Mouse (Mus musculus) forebrain, embryonic 15.5 days (tissue): ENCODE measurements around the gene Tcerg1l. TPM values are rescaled to one million over a fixed set of nuclear protein-coding genes. Genes with fewer than 3 reads are reported as not detected.

Source experiments
- ATAC-seq: fragments of 200-750 bp; cut with Nextera tagmentation; replicated peaks from 2 replicates; pipeline ENCODE4 v1.8.0; 2017; ENCODE audit warnings: mild to moderate bottlenecking, moderate TSS enrichment, moderate library complexity
- H3K27ac ChIP-seq: fragments of 300-500 bp; sonication (generic); replicated peaks from 2 replicates; pipeline ENCODE4 v1.5.1; 2015; ENCODE audit warnings: mild to moderate bottlenecking, inconsistent platforms
- H3K27me3 ChIP-seq: fragments of 300-500 bp; sonication (generic); 2 replicates; pipeline ENCODE4 v1.6.1; 2015; ENCODE audit warnings: inconsistent platforms
- H3K36me3 ChIP-seq: fragments of 300-500 bp; sonication (generic); 2 replicates; pipeline ENCODE4 v1.6.1; 2015; ENCODE audit warnings: mild to moderate bottlenecking, inconsistent platforms
- H3K4me1 ChIP-seq: fragments of 300-500 bp; sonication (generic); 2 replicates; pipeline ENCODE4 v1.6.1; 2015; ENCODE audit warnings: inconsistent platforms
- H3K4me2 ChIP-seq: fragments of 300-500 bp; sonication (generic); replicated peaks from 2 replicates; pipeline ENCODE4 v1.6.1; 2015; ENCODE audit warnings: mild to moderate bottlenecking, inconsistent platforms
- H3K4me3 ChIP-seq: fragments of 300-500 bp; sonication (generic); 2 replicates; pipeline ENCODE4 v1.5.1; 2015; ENCODE audit warnings: mild to moderate bottlenecking, inconsistent platforms
- H3K9ac ChIP-seq: fragments of 300-500 bp; sonication (generic); replicated peaks from 2 replicates; pipeline ENCODE4 v1.6.1; 2015; ENCODE audit warnings: mild to moderate bottlenecking, inconsistent platforms
- H3K9me3 ChIP-seq: fragments of 300-500 bp; sonication (generic); 2 replicates; pipeline ENCODE4 v1.6.1; 2016; ENCODE audit warnings: inconsistent platforms
- WGBS: fragments of 180-500 bp; shearing (Covaris S2); methylation state at CpG from one replicate; pipeline ENCODE4 v1.1.7; 2015; ENCODE audit warnings: mixed read lengths; 5-methylcytosine and 5-hydroxymethylcytosine counted together
- polyA plus RNA-seq: library from polyadenylated mRNA; unstranded; fragments of >200 nt; fragmentation: Nextera tagmentation; extraction: Ambion mirVana; gene quantifications from 2 replicates; pipeline ENCODE4 v1.2.1, GENCODE M21; 2015

The Tcerg1l gene
- 8.7 and 9.8 TPM in 2 replicates for polyA plus RNA-seq

GRCm38 (mm10) chr7:138397485-138398181 is at the start of gene Tcerg1l:
Gene Tcerg1l (minus strand): TSS chr7:138397730.
- peak; percentile 83 for ATAC-seq
- peaks cover 3% of the 10 kb centered on the region; the same call in 1 of the 2 replicates for H3K27me3 ChIP-seq
- peak within 1 kb of the TSS; percentile 100 for H3K4me2 ChIP-seq
- H3K4me3 ChIP-seq = peak within 1 kb of the TSS; percentile 57
- H3K4me1 ChIP-seq = peaks cover 28% of the 10 kb centered on the region
- H3K9ac ChIP-seq = peak within 1 kb of the TSS; percentile 64
- H3K9me3 ChIP-seq = no peaks in the 10 kb centered on the region
- H3K36me3 ChIP-seq = no peaks in the 10 kb centered on the region
- no peak within 1 kb of the TSS for H3K27ac ChIP-seq
- WGBS = under 1% methylated on average over 49 of the region's 76 CpGs

- H3K9me3 ChIP-seq = no peaks in the 10 kb centered on the region
- no peaks in the 10 kb centered on the region for H3K4me1 ChIP-seq
- 72% methylated on average over 4 of the region's 4 CpGs for WGBS
- no peaks in the 10 kb centered on the region for H3K36me3 ChIP-seq
- no peak overlapping the region for H3K4me3 ChIP-seq
- no peaks in the 10 kb centered on the region for H3K27me3 ChIP-seq
- H3K4me2 ChIP-seq = no peak overlapping the region
- H3K9ac ChIP-seq = no peak overlapping the region
- no peak overlapping the region for H3K27ac ChIP-seq
- no peak for ATAC-seq
These were observed 44.6 kb upstream of the Tcerg1l start for GRCm38 (mm10) chr7:138442096-138442495.

GRCm38 (mm10) chr7:138432541-138432940 is 35.0 kb upstream of the Tcerg1l start:
- no peak overlapping the region for H3K4me3 ChIP-seq
- ATAC-seq = no peak
- H3K9ac ChIP-seq = no peak overlapping the region
- no peaks in the 10 kb centered on the region for H3K9me3 ChIP-seq
- WGBS = 67% methylated on average over 4 of the region's 4 CpGs
- H3K27me3 ChIP-seq = no peaks in the 10 kb centered on the region
- H3K4me2 ChIP-seq = no peak overlapping the region
- H3K27ac ChIP-seq = no peak overlapping the region
- H3K36me3 ChIP-seq = no peaks in the 10 kb centered on the region
- H3K4me1 ChIP-seq = no peaks in the 10 kb centered on the region

- Histone ChIP-seq H3K36me3 (no peaks in the 10 kb centered on the region), H3K9me3 (no peaks in the 10 kb centered on the region), H3K9ac (no peak overlapping the region), H3K4me3 (no peak overlapping the region), H3K27ac (no peak overlapping the region), H3K4me2 (no peak overlapping the region), H3K4me1 (no peaks in the 10 kb centered on the region), H3K27me3 (no peaks in the 10 kb centered on the region)
- ATAC-seq = no peak
These were observed 33.9 kb upstream of the Tcerg1l start for GRCm38 (mm10) chr7:138431456-138431855.

GRCm38 (mm10) chr7:138429916-138430315 is 32.4 kb upstream of the Tcerg1l start:
- 61% methylated on average over 7 of the region's 7 CpGs for WGBS

GRCm38 (mm10) chr7:138428826-138429225 is 31.3 kb upstream of the Tcerg1l start:
- no peaks in the 10 kb centered on the region for H3K4me1 ChIP-seq
- no peak overlapping the region for H3K4me3 ChIP-seq
- no peaks in the 10 kb centered on the region for H3K27me3 ChIP-seq
- H3K36me3 ChIP-seq = no peaks in the 10 kb centered on the region
- H3K27ac ChIP-seq = no peak overlapping the region
- H3K9ac ChIP-seq = no peak overlapping the region
- no peaks in the 10 kb centered on the region for H3K9me3 ChIP-seq
- no peak overlapping the region for H3K4me2 ChIP-seq
- WGBS = 50% methylated on average over 1 of the region's 1 CpGs
- ATAC-seq = no peak

More at GRCm38 (mm10) chr7:138429916-138430315, 32.4 kb upstream of the Tcerg1l start:
- Histone ChIP-seq H3K9me3 (no peaks in the 10 kb centered on the region), H3K9ac (no peak overlapping the region), H3K4me3 (no peak overlapping the region), H3K4me1 (no peaks in the 10 kb centered on the region), H3K27me3 (no peaks in the 10 kb centered on the region), H3K27ac (no peak overlapping the region), H3K4me2 (no peak overlapping the region), H3K36me3 (no peaks in the 10 kb centered on the region)
- ATAC-seq = no peak

- no peak for ATAC-seq
- Histone ChIP-seq H3K27me3 (no peaks in the 10 kb centered on the region), H3K36me3 (no peaks in the 10 kb centered on the region), H3K4me2 (no peak overlapping the region), H3K9me3 (no peaks in the 10 kb centered on the region), H3K4me1 (no peaks in the 10 kb centered on the region), H3K9ac (no peak overlapping the region), H3K4me3 (no peak overlapping the region), H3K27ac (no peak overlapping the region)
- WGBS = 65% methylated on average over 3 of the region's 3 CpGs
These were observed 29.9 kb upstream of the Tcerg1l start for GRCm38 (mm10) chr7:138427441-138427840.

GRCm38 (mm10) chr7:138413496-138413895 is 16.0 kb upstream of the Tcerg1l start:
- Histone ChIP-seq H3K27ac (no peak overlapping the region), H3K4me2 (no peak overlapping the region), H3K36me3 (no peaks in the 10 kb centered on the region), H3K4me1 (no peaks in the 10 kb centered on the region), H3K27me3 (no peaks in the 10 kb centered on the region), H3K4me3 (no peak overlapping the region), H3K9me3 (no peaks in the 10 kb centered on the region), H3K9ac (no peak overlapping the region)
- WGBS = 58% methylated on average over 5 of the region's 5 CpGs
- no peak for ATAC-seq

GRCm38 (mm10) chr7:138401641-138402040 is 4.1 kb upstream of the Tcerg1l start:
- no peaks in the 10 kb centered on the region for H3K36me3 ChIP-seq
- no peak overlapping the region for H3K4me2 ChIP-seq
- H3K9me3 ChIP-seq = no peaks in the 10 kb centered on the region
- no peak overlapping the region for H3K4me3 ChIP-seq
- H3K4me1 ChIP-seq = peaks cover 24% of the 10 kb centered on the region
- ATAC-seq = no peak
- peaks cover 3% of the 10 kb centered on the region; the same call in 1 of the 2 replicates for H3K27me3 ChIP-seq
- no peak overlapping the region for H3K27ac ChIP-seq
- H3K9ac ChIP-seq = no peak overlapping the region
- 92% methylated on average over 5 of the region's 5 CpGs for WGBS

- no peak overlapping the region for H3K27ac ChIP-seq
- peaks cover 28% of the 10 kb centered on the region for H3K4me1 ChIP-seq
- H3K27me3 ChIP-seq = peaks cover 3% of the 10 kb centered on the region; the same call in 1 of the 2 replicates
- no peak overlapping the region for H3K9ac ChIP-seq
- no peaks in the 10 kb centered on the region for H3K36me3 ChIP-seq
- no peak overlapping the region for H3K4me3 ChIP-seq
- 77% methylated on average over 8 of the region's 8 CpGs for WGBS
- no peak for ATAC-seq
- no peaks in the 10 kb centered on the region for H3K9me3 ChIP-seq
- no peak overlapping the region for H3K4me2 ChIP-seq
These were observed 3.2 kb upstream of the Tcerg1l start for GRCm38 (mm10) chr7:138400506-138401272.

- H3K4me1 ChIP-seq = peaks cover 28% of the 10 kb centered on the region
- H3K4me3 ChIP-seq = peak overlapping the region; percentile 57
- 1% methylated on average over 21 of the region's 21 CpGs for WGBS
- peak overlapping the region; percentile 100 for H3K4me2 ChIP-seq
- no peak overlapping the region for H3K27ac ChIP-seq
- H3K9me3 ChIP-seq = no peaks in the 10 kb centered on the region
- no peaks in the 10 kb centered on the region for H3K36me3 ChIP-seq
- peaks cover 3% of the 10 kb centered on the region; the same call in 1 of the 2 replicates for H3K27me3 ChIP-seq
- no peak overlapping the region for H3K9ac ChIP-seq
- ATAC-seq = peak; percentile 78
These were observed 758 bp upstream of the Tcerg1l start for GRCm38 (mm10) chr7:138398182-138398793.
